7 mouse cellular contexts compared by ENCODE assay signal in genomic region chr2:106694567-106694885, GRCm38 (mm10). TPM values are rescaled to one million over a fixed set of nuclear protein-coding genes. Genes with fewer than 3 reads are reported as not detected.
A peak's percentile ranks its signal among the peaks of the same experiment; 100 is the strongest.
DNase-seq lines count a peak whose midpoint lies in the region; ATAC-seq and TF ChIP-seq lines count a peak whose summit lies in the region.

No protein-coding gene starts in this region.

- no peaks in the 10 kb centered on the region for H3K9me3 ChIP-seq in forebrain, embryonic 12.5 days
- H3K9me3 ChIP-seq in intestine, postnatal 0 days (ENCODE audit: control insufficient read depth), result no peaks in the 10 kb centered on the region
- no peaks in the 10 kb centered on the region for H3K9me3 ChIP-seq in neural tube, embryonic 14.5 days (ENCODE audit: control insufficient read depth, low read length)

- no peak overlapping the region for H3K9ac ChIP-seq in liver, adult 2 months (ENCODE audit: low read depth, low read length)
- H3K9ac ChIP-seq in forebrain, embryonic 12.5 days, result peak overlapping the region; percentile 99
- H3K9ac ChIP-seq in intestine, postnatal 0 days (ENCODE audit: low read depth, low read length), result peak overlapping the region; percentile 76
- H3K9ac ChIP-seq in neural tube, embryonic 14.5 days (replicated peaks; ENCODE audit: low read depth, low read length), result peak overlapping the region; percentile 99

- H3K36me3 ChIP-seq in liver, adult 2 months (ENCODE audit: control insufficient read depth, insufficient read depth, low read length), result no peaks in the 10 kb centered on the region
- 0 out of 2 replicates have a peak, but pooled peaks cover under 1% of the 10 kb centered on the region for H3K36me3 ChIP-seq in forebrain, embryonic 12.5 days (replicated peaks)
- no peaks in the 10 kb centered on the region for H3K36me3 ChIP-seq in intestine, postnatal 0 days (ENCODE audit: control insufficient read depth, insufficient read depth)
- no peaks in the 10 kb centered on the region for H3K36me3 ChIP-seq in neural tube, embryonic 14.5 days (ENCODE audit: control insufficient read depth, insufficient read depth, low read length)

- no peak for TF ChIP-seq POLR2A in liver, adult 2 months (IDR thresholded peaks at IDR 0.05; ENCODE audit: extremely low read depth, insufficient read depth, low read length)

- WGBS in liver, adult 2 months, result 2% methylated on average over 10 of the region's 10 CpGs
- WGBS in forebrain, embryonic 12.5 days, result under 1% methylated on average over 10 of the region's 10 CpGs
- WGBS in intestine, postnatal 0 days, result 0% methylated on average over 10 of the region's 10 CpGs
- WGBS in neural tube, embryonic 14.5 days, result under 1% methylated on average over 10 of the region's 10 CpGs

- no peak for DNase-seq in liver, adult 2 months (ENCODE audit: extremely low read depth, low read depth, low spot score)
- no peak for DNase-seq in liver
- DNase-seq in gastrocnemius, postnatal 10 days, result no peak
- DNase-seq in urinary bladder, postnatal 36 days (ENCODE audit: low spot score in 2 of 2), result no peak

- H3K27ac ChIP-seq in liver, adult 2 months (replicated peaks; ENCODE audit: insufficient read depth, low read depth, low read length), result no peak overlapping the region
- peak overlapping the region; percentile 100 for H3K27ac ChIP-seq in forebrain, embryonic 12.5 days
- no peak overlapping the region for H3K27ac ChIP-seq in intestine, postnatal 0 days (ENCODE audit: low read depth, low read length)
- peak overlapping the region; percentile 100 for H3K27ac ChIP-seq in neural tube, embryonic 14.5 days (ENCODE audit: low read depth, low read length)

- no peaks in the 10 kb centered on the region for H3K4me1 ChIP-seq in liver, adult 2 months (ENCODE audit: control insufficient read depth, insufficient read depth, low read length)
- peaks cover 40% of the 10 kb centered on the region for H3K4me1 ChIP-seq in forebrain, embryonic 12.5 days
- 0 out of 2 replicates have a peak, but pooled peaks cover 3% of the 10 kb centered on the region for H3K4me1 ChIP-seq in intestine, postnatal 0 days (replicated peaks; ENCODE audit: control insufficient read depth, insufficient read depth, low read length)
- peaks cover 8% of the 10 kb centered on the region; the same call in 1 of the 2 replicates for H3K4me1 ChIP-seq in neural tube, embryonic 14.5 days (ENCODE audit: control insufficient read depth, insufficient read depth, low read length)

- ATAC-seq in forebrain, embryonic 12.5 days (ENCODE audit: low FRiP score), result no peak
- no peak for ATAC-seq in intestine, postnatal 0 days
- 0 out of 2 replicates have a peak, but pooled peaks have one; percentile 1 for ATAC-seq in neural tube, embryonic 14.5 days (ENCODE audit: low read depth)

- peak overlapping the region; percentile 94 for H3K4me2 ChIP-seq in forebrain, embryonic 12.5 days
- peak overlapping the region; percentile 100 for H3K4me2 ChIP-seq in intestine, postnatal 0 days (replicated peaks; ENCODE audit: low read depth)
- peak overlapping the region; percentile 88 for H3K4me2 ChIP-seq in neural tube, embryonic 14.5 days (ENCODE audit: low read depth, low read length)

- 0 out of 2 replicates have a peak, but pooled peaks cover 3% of the 10 kb centered on the region for H3K27me3 ChIP-seq in liver, adult 2 months (ENCODE audit: control insufficient read depth, insufficient read depth, low read length)
- no peaks in the 10 kb centered on the region for H3K27me3 ChIP-seq in forebrain, embryonic 12.5 days
- peaks cover 7% of the 10 kb centered on the region; the same call in 1 of the 2 replicates for H3K27me3 ChIP-seq in intestine, postnatal 0 days (replicated peaks; ENCODE audit: control insufficient read depth, insufficient read depth, low read length)
- no peaks in the 10 kb centered on the region for H3K27me3 ChIP-seq in neural tube, embryonic 14.5 days (ENCODE audit: control insufficient read depth, insufficient read depth, low read length)

- no peak for TF ChIP-seq CTCF in liver, adult 2 months (IDR thresholded peaks at IDR 0.05; ENCODE audit: low read depth, low read length)
- no peak for TF ChIP-seq CTCF in intestine, postnatal 0 days (IDR thresholded peaks at IDR 0.05; ENCODE audit: low read depth)

- no peaks in the 10 kb centered on the region for H3K79me2 ChIP-seq in liver, adult 2 months (ENCODE audit: control insufficient read depth, insufficient read depth, low read length)

- peak overlapping the region; percentile 51; the same call in 1 of the 2 replicates for H3K4me3 ChIP-seq in liver, adult 2 months (ENCODE audit: insufficient read depth, low read depth, low read length)
- H3K4me3 ChIP-seq in forebrain, embryonic 12.5 days (replicated peaks), result peak overlapping the region; percentile 88
- H3K4me3 ChIP-seq in intestine, postnatal 0 days (ENCODE audit: low read depth, low read length), result peak overlapping the region; percentile 83
- H3K4me3 ChIP-seq in neural tube, embryonic 14.5 days (ENCODE audit: low read depth, low read length), result peak overlapping the region; percentile 93

RNA-seq across cellular contexts. Expression of gene Mpped2, which starts 1.5 kb away (rescaled TPM):
- total RNA-seq in liver, adult 2 months (2014; rRNA removed), result 0.37 TPM in 1 of 2 replicates, not detected in the other
- polyA plus RNA-seq in liver, adult 2 months (2012; rRNA removed), result 0.20 and 0.41 TPM in 2 replicates
- 165 and 177 TPM in 2 replicates for polyA plus RNA-seq in forebrain, embryonic 12.5 days (2016; fragmentation: Nextera tagmentation; extraction: Ambion mirVana)
- polyA plus RNA-seq in intestine, postnatal 0 days (2015; fragmentation: Nextera tagmentation; extraction: Ambion mirVana), result 8.0 and 8.2 TPM in 2 replicates
- polyA plus RNA-seq in neural tube, embryonic 14.5 days (2014; fragmentation: Nextera tagmentation; extraction: Ambion mirVana), result 239 and 242 TPM in 2 replicates
- total RNA-seq in gastrocnemius, postnatal 10 days (2021), result 1 to 10 TPM; 3.1 to 4.7 TPM

Comparison
In these comparisons a context has a peak if more than half of its experiments do, and no peak if none do; other contexts are left out.
1. H3K27ac ChIP-seq: peak in forebrain, embryonic 12.5 days (single experiment) and neural tube, embryonic 14.5 days (single experiment); none in liver, adult 2 months (single experiment) and intestine, postnatal 0 days (single experiment).
2. RNA of gene Mpped2, which starts 1.5 kb away (polyA plus RNA-seq): 239 to 242 TPM in neural tube, embryonic 14.5 days and 165 to 177 TPM in forebrain, embryonic 12.5 days; 8.0 to 8.2 TPM in intestine, postnatal 0 days and 0.20 to 0.41 TPM in liver, adult 2 months; every median in the first group is over 10 times any median in the second.
3. Peak in every context shown above with its lines, with median percentiles within 50 percentile points of each other: H3K4me3 ChIP-seq and H3K4me2 ChIP-seq.